9 mouse cellular contexts compared by ENCODE assay signal in genomic region chr9:69948964-69949363, GRCm38 (mm10). TPM values are rescaled to one million over a fixed set of nuclear protein-coding genes. Genes with fewer than 3 reads are reported as not detected.
DNase-seq lines count a peak whose midpoint lies in the region; ATAC-seq lines count a peak whose summit lies in the region.
"Had no signal": no experiment of that assay in that cellular context is flagged by ENCODE, and none has a peak within 500 bp of the region (broad histone marks: within the 10 kb centered on the region; RNA-seq: fewer than 3 reads in every experiment).

No protein-coding gene starts in this region.

- H3K4me3 ChIP-seq in neural tube, embryonic 15.5 days (replicated peaks): no peak overlapping the region
- H3K4me3 ChIP-seq: stomach, embryonic 15.5 days had no signal

- no peak for ATAC-seq in neural tube, embryonic 15.5 days (ENCODE audit: low FRiP score)

- no peak overlapping the region for H3K4me2 ChIP-seq in neural tube, embryonic 15.5 days
- H3K4me2 ChIP-seq: stomach, embryonic 15.5 days had no signal

- WGBS in neural tube, embryonic 15.5 days: 18% methylated on average over 2 of the region's 2 CpGs

- peak; percentile 1 for DNase-seq in cerebellum, adult 9-11 months
- DNase-seq in cerebellum, adult 11-12 months: no peak
- DNase-seq in neural tube, embryonic 10.5 days (ENCODE audit: extremely low spot score, low spot score): peak; percentile 52
- peak; percentile 70 for DNase-seq in embryo, embryonic 10 days (ENCODE audit: low spot score)
- DNase-seq in induced T-regulatory cell, adult 2 months (ENCODE audit: low read depth): peak; percentile 81
- peak; percentile 50 for DNase-seq in mesoderm, embryonic 11.5 days (ENCODE audit: low read depth, low spot score)
- peak; percentile 6 to 8 for DNase-seq in thymus, adult 18-20 months

- H3K36me3 ChIP-seq in neural tube, embryonic 15.5 days: no peaks in the 10 kb centered on the region
- H3K36me3 ChIP-seq: stomach, embryonic 15.5 days had no signal

- no peak overlapping the region for H3K27ac ChIP-seq in neural tube, embryonic 15.5 days (replicated peaks)
- H3K27ac ChIP-seq: stomach, embryonic 15.5 days had no signal

- no peaks in the 10 kb centered on the region for H3K27me3 ChIP-seq in neural tube, embryonic 15.5 days (replicated peaks)
- H3K27me3 ChIP-seq: stomach, embryonic 15.5 days had no signal

- H3K9ac ChIP-seq in neural tube, embryonic 15.5 days (replicated peaks): no peak overlapping the region
- H3K9ac ChIP-seq: stomach, embryonic 15.5 days had no signal

- no peaks in the 10 kb centered on the region for H3K4me1 ChIP-seq in neural tube, embryonic 15.5 days
- H3K4me1 ChIP-seq: stomach, embryonic 15.5 days had no signal

- H3K9me3 ChIP-seq in neural tube, embryonic 15.5 days (replicated peaks): no peaks in the 10 kb centered on the region
- H3K9me3 ChIP-seq: stomach, embryonic 15.5 days had no signal

RNA-seq across cellular contexts. Expression of gene Bnip2, which starts 40.3 kb away (rescaled TPM):
- 58.9 and 68.7 TPM in 2 replicates for polyA plus RNA-seq in neural tube, embryonic 15.5 days (2015; fragmentation: Nextera tagmentation; extraction: Ambion mirVana)
